Mouse (Mus musculus) bone marrow, adult 2 months (tissue): ENCODE measurements around the gene Helq.

Experiments used
- CTCF ChIP-seq: fragments of 200-500 bp; IDR thresholded peaks from 2 replicates; pipeline ENCODE4 v1.5.1; 2011; ENCODE audit warnings: low read length, control low read depth; ENCODE audit not compliant: control insufficient read depth, insufficient read depth
- POLR2A ChIP-seq: fragments of 200-500 bp; IDR thresholded peaks from 2 replicates; pipeline ENCODE4 v1.6.1; 2011; ENCODE audit warnings: low read depth, mild to moderate bottlenecking, control low read depth, low read length, borderline replicate concordance; ENCODE audit not compliant: control insufficient read depth

DNA sequence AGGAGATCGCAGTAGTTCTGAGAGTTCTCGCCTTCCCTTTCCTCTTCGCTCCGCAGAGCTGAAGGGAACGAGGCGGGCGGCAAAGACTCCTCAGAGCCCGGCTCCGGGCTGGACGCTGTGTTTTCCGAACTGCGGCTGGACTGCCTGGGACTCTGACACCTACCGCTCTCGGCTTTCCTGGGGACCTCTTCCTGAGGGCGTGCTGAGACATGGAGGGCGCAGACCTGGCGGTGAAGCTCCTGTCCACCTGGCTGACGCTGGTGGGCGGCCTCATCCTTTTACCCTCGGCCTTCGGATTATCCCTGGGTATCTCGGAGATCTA, 48.2 kb upstream of the Helq start:
- TF ChIP-seq CTCF (no peak), POLR2A (no peak)
